Mouse (Mus musculus) MEL-GATA-1-ER (cell line): ENCODE measurements around the gene Slc2a13.

Experiments
- DNase-seq: peaks from one replicate; pipeline ENCODE4 v3.0.0-alpha.2; 2012; ENCODE audit warnings: low read depth; ENCODE audit errors: extremely low read depth

Slc2a13 gene

GRCm38 (mm10) chr15:91279571-91279970, 293.5 kb downstream of the Slc2a13 start:
- no peak for DNase-seq

GRCm38 (mm10) chr15:91275961-91276360, 297.1 kb downstream of the Slc2a13 start:
- DNase-seq, result no peak

GRCm38 (mm10) chr15:91268532-91268931, 304.5 kb downstream of the Slc2a13 start:
- no peak for DNase-seq

- DNase-seq, result no peak
Measured at GRCm38 (mm10) chr15:91263926-91264325, 309.1 kb downstream of the Slc2a13 start.

- no peak for DNase-seq
Measured at GRCm38 (mm10) chr15:91260578-91260977, 312.5 kb downstream of the Slc2a13 start.

GRCm38 (mm10) chr15:91257140-91257539, 315.9 kb downstream of the Slc2a13 start:
- no peak for DNase-seq

- DNase-seq, result no peak
Measured at GRCm38 (mm10) chr15:91255308-91255707, 317.8 kb downstream of the Slc2a13 start.

- DNase-seq, result no peak
Measured at GRCm38 (mm10) chr15:91252956-91253355, 320.1 kb downstream of the Slc2a13 start.

- DNase-seq, result no peak
Measured at GRCm38 (mm10) chr15:91251544-91252408, 321.3 kb downstream of the Slc2a13 start.

GRCm38 (mm10) chr15:91250815-91251214, 322.2 kb downstream of the Slc2a13 start:
- DNase-seq, result no peak

GRCm38 (mm10) chr15:91240683-91241335, 332.3 kb downstream of the Slc2a13 start:
- no peak for DNase-seq

- DNase-seq, result no peak
Measured at GRCm38 (mm10) chr15:91237294-91237693, 335.8 kb downstream of the Slc2a13 start.
